Mouse (Mus musculus): ENCODE measurements at regions not wholly inside any gene's neighbourhood (a gene's known extent, or its start where the extent isn't known, plus 50 kb on each side); places are given as distances from the start of the nearest gene placed in this dataset.

DNA sequence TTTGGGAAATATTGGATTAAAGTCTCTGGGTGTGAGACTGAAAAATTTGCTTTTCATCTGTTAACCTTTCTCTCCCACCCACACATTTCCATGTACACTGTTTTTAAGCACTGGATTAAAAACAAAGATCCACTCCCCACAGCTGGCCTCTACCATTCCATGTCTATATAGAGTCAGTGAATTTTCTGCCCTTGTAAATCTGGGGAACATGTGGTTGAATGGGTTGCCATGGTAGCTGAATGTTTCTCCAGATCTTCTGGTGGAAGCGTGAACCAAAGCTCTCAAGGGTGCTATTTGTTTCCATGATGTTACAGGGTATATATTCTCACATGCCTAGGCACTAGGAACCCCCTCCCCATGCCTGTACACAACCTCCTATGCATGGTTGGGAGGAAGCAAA, 326.4 kb upstream of the N6amt1 start:
- DNase-seq, result no peak
- 87% methylated on average over 1 of the region's 1 CpGs for WGBS
- Histone ChIP-seq H3K4me3 (replicated peaks; ENCODE audit: extremely low read depth, low read depth, low read length) (no peak overlapping the region), H3K4me1 (ENCODE audit: control insufficient read depth, insufficient read depth, low read length) (no peaks in the 10 kb centered on the region)
- TF ChIP-seq CTCF (IDR thresholded peaks at IDR 0.05; ENCODE audit: insufficient read depth, low read length), result no peak
- TF ChIP-seq POLR2A (IDR thresholded peaks at IDR 0.05; ENCODE audit: borderline replicate concordance, extremely low read depth, low read depth, low read length), result no peak

DNA sequence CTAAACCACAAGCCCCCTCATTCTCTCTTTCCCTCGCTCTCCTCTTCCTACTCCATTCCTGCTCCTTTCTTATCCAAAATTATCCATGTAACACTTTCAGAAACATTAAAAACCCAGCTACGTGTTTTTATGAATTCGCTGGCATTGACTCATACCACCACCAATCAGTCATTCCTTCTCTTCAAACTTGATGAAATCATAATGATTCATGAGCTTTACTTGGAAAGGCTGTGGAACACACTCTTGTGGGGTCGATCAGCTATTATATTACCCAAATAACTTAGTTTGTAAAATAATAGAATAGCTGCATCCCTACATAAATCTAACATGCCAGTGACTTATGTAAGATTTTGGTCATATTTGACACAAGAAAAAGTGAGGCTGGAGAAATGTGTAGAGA, 331.9 kb upstream of the N6amt1 start:
- Histone ChIP-seq H3K4me1 (ENCODE audit: control insufficient read depth, insufficient read depth, low read length) (no peaks in the 10 kb centered on the region), H3K4me3 (replicated peaks; ENCODE audit: extremely low read depth, low read depth, low read length) (no peak overlapping the region)
- no peak for DNase-seq
- WGBS, result 85% methylated on average over 4 of the region's 4 CpGs
- no peak for TF ChIP-seq POLR2A (IDR thresholded peaks at IDR 0.05; ENCODE audit: borderline replicate concordance, extremely low read depth, low read depth, low read length)
- no peak for TF ChIP-seq CTCF (IDR thresholded peaks at IDR 0.05; ENCODE audit: insufficient read depth, low read length)

DNA sequence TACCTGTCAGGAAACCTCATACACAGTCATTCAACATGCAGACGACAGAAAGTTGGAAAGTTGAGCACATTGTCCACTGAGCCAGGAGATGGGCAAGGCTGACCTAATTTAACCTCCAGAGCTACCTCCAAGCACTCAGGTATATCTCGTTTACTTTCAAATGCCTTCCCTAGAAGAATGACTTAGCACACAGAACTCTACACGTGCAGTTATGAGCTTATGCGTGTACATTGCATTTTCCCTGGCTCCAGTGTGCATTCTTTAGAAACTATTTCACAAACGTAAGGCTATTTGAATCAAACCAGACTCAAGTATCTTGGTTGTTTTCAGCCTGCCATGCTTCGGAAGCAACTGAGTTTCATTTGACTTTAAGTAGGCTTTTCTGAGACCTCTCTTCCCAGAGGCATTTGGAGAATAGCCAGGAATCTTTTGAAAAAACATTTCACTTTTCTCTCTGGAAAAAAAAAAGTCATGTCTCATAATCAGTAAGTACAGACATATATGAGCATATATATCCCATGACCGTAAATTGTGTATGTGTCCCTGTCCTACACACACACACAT, 336.8 kb upstream of the N6amt1 start:
- TF ChIP-seq CTCF (IDR thresholded peaks at IDR 0.05; ENCODE audit: insufficient read depth, low read length) (no peak), POLR2A (IDR thresholded peaks at IDR 0.05; ENCODE audit: borderline replicate concordance, extremely low read depth, low read depth, low read length) (no peak)
- no peak overlapping the region for H3K4me3 ChIP-seq (replicated peaks; ENCODE audit: extremely low read depth, low read depth, low read length)
- H3K4me1 ChIP-seq (ENCODE audit: control insufficient read depth, insufficient read depth, low read length), result no peaks in the 10 kb centered on the region
- 65% methylated on average over 7 of the region's 7 CpGs for WGBS
- DNase-seq, result no peak

DNA sequence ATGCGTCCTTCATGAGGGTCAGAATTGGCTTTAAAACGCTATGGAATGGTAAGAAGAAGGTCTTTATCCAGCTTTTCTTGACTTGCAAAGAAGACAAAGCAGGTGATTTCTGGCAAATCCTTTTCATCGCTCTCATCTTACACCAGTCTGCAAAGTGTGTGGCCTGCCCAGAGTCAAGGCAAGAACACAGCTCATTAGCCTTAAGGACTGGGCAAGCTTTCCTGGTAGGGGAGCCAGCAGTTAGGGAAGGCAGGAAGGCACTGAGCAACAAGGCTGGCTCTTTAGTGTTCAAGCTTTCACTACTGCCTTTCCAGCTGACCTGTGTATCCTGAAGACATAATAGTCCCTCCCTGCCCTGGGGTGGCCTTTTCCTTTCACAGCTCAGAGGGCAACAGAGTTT, 352.4 kb upstream of the N6amt1 start:
- DNase-seq, result no peak
- 56% methylated on average over 3 of the region's 3 CpGs for whole genome bisulfite sequencing
- TF ChIP-seq CTCF (IDR thresholded peaks at IDR 0.05; ENCODE audit: insufficient read depth, low read length) (no peak), POLR2A (IDR thresholded peaks at IDR 0.05; ENCODE audit: borderline replicate concordance, extremely low read depth, low read depth, low read length) (no peak)
- no peaks in the 10 kb centered on the region; the same call in 1 of the 2 replicates for H3K4me1 ChIP-seq (ENCODE audit: control insufficient read depth, insufficient read depth, low read length)
- no peak overlapping the region for H3K4me3 ChIP-seq (replicated peaks; ENCODE audit: extremely low read depth, low read depth, low read length)

DNA sequence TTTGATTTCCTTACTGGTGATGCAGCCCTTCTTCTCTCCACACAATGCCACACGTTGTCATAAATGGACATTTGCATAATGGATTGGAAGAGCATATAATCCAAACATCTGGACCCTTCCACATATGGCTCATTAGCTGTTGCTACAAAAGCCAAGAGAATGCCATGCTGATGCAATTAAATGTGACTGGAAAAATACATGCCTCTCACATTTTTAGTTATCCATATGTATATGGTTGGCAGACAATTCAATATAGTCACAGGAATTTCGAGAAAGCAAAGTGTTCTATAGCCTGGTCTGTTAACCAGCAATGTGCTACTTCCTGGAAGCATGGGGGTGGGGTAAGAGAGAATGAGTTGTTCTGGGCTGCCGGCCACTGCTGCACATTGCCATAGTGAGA, 352.9 kb upstream of the N6amt1 start:
- no peak for TF ChIP-seq POLR2A (IDR thresholded peaks at IDR 0.05; ENCODE audit: borderline replicate concordance, extremely low read depth, low read depth, low read length)
- no peak for TF ChIP-seq CTCF (IDR thresholded peaks at IDR 0.05; ENCODE audit: insufficient read depth, low read length)
- no peaks in the 10 kb centered on the region; the same call in 1 of the 2 replicates for H3K4me1 ChIP-seq (ENCODE audit: control insufficient read depth, insufficient read depth, low read length)
- 35% methylated on average over 3 of the region's 3 CpGs for WGBS
- no peak overlapping the region for H3K4me3 ChIP-seq (replicated peaks; ENCODE audit: extremely low read depth, low read depth, low read length)
- DNase-seq, result no peak

DNA sequence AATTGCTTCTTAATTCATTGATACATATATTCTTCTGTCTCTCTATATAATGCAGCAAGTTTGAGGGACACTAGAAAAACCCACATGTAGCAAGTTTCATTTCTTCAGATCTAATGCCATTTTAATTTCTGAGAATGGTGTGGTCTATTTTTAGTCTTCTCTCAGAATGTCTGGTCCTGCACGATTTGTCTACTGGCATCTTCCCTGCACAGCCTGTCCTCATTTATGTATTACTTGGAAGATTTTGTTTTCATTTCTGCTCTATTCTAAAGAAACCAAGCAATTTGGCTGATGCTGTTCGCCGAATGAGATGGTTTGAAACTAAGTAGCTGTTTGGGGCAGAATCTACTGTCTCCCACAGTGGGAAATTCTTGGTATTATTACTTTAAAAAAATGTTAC, 382.3 kb upstream of the N6amt1 start:
- no peak for TF ChIP-seq POLR2A (IDR thresholded peaks at IDR 0.05; ENCODE audit: borderline replicate concordance, extremely low read depth, low read depth, low read length)
- no peak for TF ChIP-seq CTCF (IDR thresholded peaks at IDR 0.05; ENCODE audit: insufficient read depth, low read length)
- no peak for DNase-seq
- 77% methylated on average over 3 of the region's 3 CpGs for WGBS
- Histone ChIP-seq H3K4me1 (ENCODE audit: control insufficient read depth, insufficient read depth, low read length) (no peaks in the 10 kb centered on the region), H3K4me3 (replicated peaks; ENCODE audit: extremely low read depth, low read depth, low read length) (no peak overlapping the region)

DNA sequence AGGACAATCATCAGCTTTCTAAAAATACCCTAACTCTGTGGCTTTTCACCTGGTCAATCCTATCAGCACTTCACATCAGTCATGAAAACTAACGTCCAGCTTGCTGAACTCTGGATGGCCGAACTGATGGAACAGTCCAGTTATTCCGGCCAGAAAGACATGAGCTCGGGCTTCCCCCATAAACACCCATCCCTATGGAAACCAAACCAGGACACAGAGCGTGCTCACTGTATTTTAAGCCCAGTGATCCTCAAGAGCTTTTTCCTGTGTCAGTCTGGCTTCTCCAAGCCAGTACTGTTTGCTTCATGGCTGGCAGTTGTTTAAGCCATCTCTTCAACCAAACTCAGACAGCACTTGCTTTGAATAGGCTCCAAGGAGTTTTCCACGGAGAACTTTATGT, 404.3 kb upstream of the N6amt1 start:
- 72% methylated on average over 6 of the region's 6 CpGs for WGBS
- Histone ChIP-seq H3K4me3 (replicated peaks; ENCODE audit: extremely low read depth, low read depth, low read length) (no peak overlapping the region), H3K4me1 (ENCODE audit: control insufficient read depth, insufficient read depth, low read length) (no peaks in the 10 kb centered on the region; the same call in 1 of the 2 replicates)
- TF ChIP-seq CTCF (IDR thresholded peaks at IDR 0.05; ENCODE audit: insufficient read depth, low read length) (no peak), POLR2A (IDR thresholded peaks at IDR 0.05; ENCODE audit: borderline replicate concordance, extremely low read depth, low read depth, low read length) (no peak)
- no peak for DNase-seq

GRCm38 (mm10) chr16:86945531-86946144, 408.3 kb upstream of the N6amt1 start:
- no peaks in the 10 kb centered on the region; the same call in 1 of the 2 replicates for H3K4me1 ChIP-seq (ENCODE audit: control insufficient read depth, insufficient read depth, low read length)
- no peak overlapping the region for H3K4me3 ChIP-seq (replicated peaks; ENCODE audit: extremely low read depth, low read depth, low read length)
- WGBS, result 44% methylated on average over 6 of the region's 6 CpGs
- DNase-seq, result no peak
- TF ChIP-seq CTCF (IDR thresholded peaks at IDR 0.05; ENCODE audit: insufficient read depth, low read length) (no peak), POLR2A (IDR thresholded peaks at IDR 0.05; ENCODE audit: borderline replicate concordance, extremely low read depth, low read depth, low read length) (no peak)

GRCm38 (mm10) chr16:86945058-86945457, 408.9 kb upstream of the N6amt1 start:
- TF ChIP-seq CTCF (IDR thresholded peaks at IDR 0.05; ENCODE audit: insufficient read depth, low read length) (no peak), POLR2A (IDR thresholded peaks at IDR 0.05; ENCODE audit: borderline replicate concordance, extremely low read depth, low read depth, low read length) (no peak)
- DNase-seq, result no peak
- Histone ChIP-seq H3K4me3 (replicated peaks; ENCODE audit: extremely low read depth, low read depth, low read length) (no peak overlapping the region), H3K4me1 (ENCODE audit: control insufficient read depth, insufficient read depth, low read length) (no peaks in the 10 kb centered on the region; the same call in 1 of the 2 replicates)

- Histone ChIP-seq H3K4me1 (ENCODE audit: control insufficient read depth, insufficient read depth, low read length) (no peaks in the 10 kb centered on the region), H3K4me3 (replicated peaks; ENCODE audit: extremely low read depth, low read depth, low read length) (no peak overlapping the region)
- 41% methylated on average over 2 of the region's 2 CpGs for WGBS
- TF ChIP-seq POLR2A (IDR thresholded peaks at IDR 0.05; ENCODE audit: borderline replicate concordance, extremely low read depth, low read depth, low read length) (no peak), CTCF (IDR thresholded peaks at IDR 0.05; ENCODE audit: insufficient read depth, low read length) (no peak)
- no peak for DNase-seq
These were observed 419.0 kb upstream of the N6amt1 start for GRCm38 (mm10) chr16:86934989-86935388.

Measured in lung, adult 2 months (tissue).